Mouse (Mus musculus) midbrain, embryonic 16.5 days (tissue): Measurements from ENCODE around the gene Syce1l. TPM values are rescaled to one million over a fixed set of nuclear protein-coding genes. Genes with fewer than 3 reads are reported as not detected.

Source experiments
- ATAC-seq: fragments of 200-750 bp; cut with Nextera tagmentation; 2 replicates; pipeline ENCODE4 v1.8.0; 2017; ENCODE audit warnings: moderate TSS enrichment
- H3K27ac ChIP-seq: fragments of 300-500 bp; sonication (generic); 2 replicates; pipeline ENCODE4 v1.5.1; 2014; ENCODE audit warnings: mild to moderate bottlenecking, low read length, mixed read lengths
- H3K27me3 ChIP-seq: fragments of 300-500 bp; sonication (generic); 2 replicates; pipeline ENCODE4 v1.6.1; 2014; ENCODE audit warnings: low read depth, low read length, mixed read lengths; ENCODE audit not compliant: control insufficient read depth, insufficient read depth
- H3K36me3 ChIP-seq: fragments of 300-500 bp; sonication (generic); 2 replicates; pipeline ENCODE4 v1.6.1; 2014; ENCODE audit warnings: mild to moderate bottlenecking, low read length, moderate library complexity, mixed read lengths; ENCODE audit not compliant: control insufficient read depth, insufficient read depth
- H3K4me1 ChIP-seq: fragments of 300-500 bp; sonication (generic); 2 replicates; pipeline ENCODE4 v1.6.1; 2014; ENCODE audit warnings: mild to moderate bottlenecking, low read length, mixed read lengths; ENCODE audit not compliant: control insufficient read depth, insufficient read depth
- H3K4me2 ChIP-seq: fragments of 300-500 bp; sonication (generic); 2 replicates; pipeline ENCODE4 v1.6.1; 2014; ENCODE audit warnings: mild to moderate bottlenecking, low read length, mixed read lengths
- H3K4me3 ChIP-seq: fragments of 300-500 bp; sonication (generic); 2 replicates; pipeline ENCODE4 v1.5.1; 2014; ENCODE audit warnings: low read depth, mild to moderate bottlenecking, low read length, moderate library complexity, mixed read lengths
- H3K9ac ChIP-seq: fragments of 300-500 bp; sonication (generic); 2 replicates; pipeline ENCODE4 v1.6.1; 2014; ENCODE audit warnings: low read depth, low read length, mixed read lengths
- H3K9me3 ChIP-seq: fragments of 300-500 bp; sonication (generic); replicated peaks from 2 replicates; pipeline ENCODE4 v1.6.1; 2014; ENCODE audit warnings: mild to moderate bottlenecking, low read length, mixed read lengths; ENCODE audit not compliant: control insufficient read depth, poor library complexity, severe bottlenecking
- WGBS: fragments of 180-500 bp; shearing (Covaris S2); extraction: QIAGEN DNeasy Blood & Tissue Kit; methylation state at CpG from one replicate; pipeline ENCODE4 v1.1.7; 2014; 5-methylcytosine and 5-hydroxymethylcytosine counted together
- polyA plus RNA-seq: library from polyadenylated mRNA; unstranded; fragments of >200 nt; fragmentation: Nextera tagmentation; extraction: Ambion mirVana; gene quantifications from 2 replicates; pipeline ENCODE4 v1.2.1, GENCODE M21; 2015

Syce1l gene
- polyA plus RNA-seq, 1 experiment from 2014 or later: not detected

DNA sequence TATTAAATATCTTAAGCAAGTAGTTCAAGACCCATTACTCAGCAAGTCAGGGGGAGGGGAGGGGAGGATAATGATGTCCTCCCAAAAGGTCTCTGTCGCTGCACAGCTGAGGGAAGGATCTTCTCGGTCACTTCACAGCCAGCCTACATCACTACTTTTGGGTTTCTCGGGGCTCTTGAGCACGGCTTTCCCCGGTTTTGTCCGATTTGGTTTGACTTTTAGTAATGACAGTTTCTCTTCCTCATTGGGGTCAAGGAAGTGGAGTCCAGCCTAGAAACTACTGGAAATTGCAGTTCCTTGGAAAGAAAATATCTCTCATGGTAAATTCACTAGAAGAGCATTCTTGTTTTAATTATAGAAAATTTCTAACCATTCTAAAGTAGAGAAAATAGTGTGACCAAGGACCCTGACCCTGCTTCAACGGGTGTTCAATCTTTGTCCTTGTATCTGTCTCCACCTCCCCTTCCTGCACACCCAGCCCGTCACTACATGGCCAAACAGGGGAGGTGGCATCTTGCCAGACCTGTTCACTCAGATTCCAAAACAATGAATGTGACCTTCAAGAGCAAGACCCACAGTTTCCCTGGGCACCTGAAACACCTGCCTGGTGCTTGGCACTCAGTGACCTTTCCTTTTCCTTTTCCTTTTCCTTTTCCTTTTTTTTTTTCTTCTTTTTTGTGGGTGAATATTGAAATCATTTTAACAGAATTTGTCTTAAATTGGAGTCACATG is 632 bp downstream of the Syce1l start:
- no peak for ATAC-seq
- H3K4me1 ChIP-seq: no peaks in the 10 kb centered on the region
- no peak overlapping the region for H3K9ac ChIP-seq
- H3K4me3 ChIP-seq: no peak overlapping the region
- H3K4me2 ChIP-seq: no peak overlapping the region
- no peaks in the 10 kb centered on the region for H3K27me3 ChIP-seq
- H3K27ac ChIP-seq: no peak overlapping the region
- H3K9me3 ChIP-seq: no peaks in the 10 kb centered on the region
- WGBS: 93% methylated on average over 8 of the region's 8 CpGs
- H3K36me3 ChIP-seq: peaks cover 11% of the 10 kb centered on the region; the same call in 1 of the 2 replicates

DNA sequence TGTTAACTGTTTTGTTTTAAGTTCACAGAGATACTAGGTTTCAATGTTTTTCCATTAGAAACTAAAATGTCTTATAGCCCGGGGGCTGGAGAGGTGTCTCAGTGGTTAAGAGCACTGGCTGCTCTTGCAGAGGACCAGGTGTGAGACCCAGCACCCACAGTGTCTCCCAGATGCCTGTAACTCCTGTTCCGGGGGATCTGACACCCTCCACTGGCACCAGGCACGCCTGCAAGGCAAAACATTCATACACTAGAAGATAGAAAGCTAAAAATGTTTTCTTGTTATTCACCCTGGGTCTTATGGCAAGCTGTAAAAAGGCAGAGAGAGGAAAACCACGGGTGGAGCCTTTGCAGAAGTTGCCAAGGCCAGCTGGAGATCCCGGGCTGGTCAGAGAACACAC is 2.2 kb downstream of the Syce1l start:
- H3K9me3 ChIP-seq: no peaks in the 10 kb centered on the region
- ATAC-seq: no peak
- H3K4me3 ChIP-seq: no peak overlapping the region
- no peaks in the 10 kb centered on the region for H3K4me1 ChIP-seq
- no peaks in the 10 kb centered on the region for H3K27me3 ChIP-seq
- H3K4me2 ChIP-seq: no peak overlapping the region
- no peak overlapping the region for H3K9ac ChIP-seq
- H3K27ac ChIP-seq: no peak overlapping the region
- peaks cover 2% of the 10 kb centered on the region; the same call in 1 of the 2 replicates for H3K36me3 ChIP-seq
- WGBS: 82% methylated on average over 5 of the region's 5 CpGs

DNA sequence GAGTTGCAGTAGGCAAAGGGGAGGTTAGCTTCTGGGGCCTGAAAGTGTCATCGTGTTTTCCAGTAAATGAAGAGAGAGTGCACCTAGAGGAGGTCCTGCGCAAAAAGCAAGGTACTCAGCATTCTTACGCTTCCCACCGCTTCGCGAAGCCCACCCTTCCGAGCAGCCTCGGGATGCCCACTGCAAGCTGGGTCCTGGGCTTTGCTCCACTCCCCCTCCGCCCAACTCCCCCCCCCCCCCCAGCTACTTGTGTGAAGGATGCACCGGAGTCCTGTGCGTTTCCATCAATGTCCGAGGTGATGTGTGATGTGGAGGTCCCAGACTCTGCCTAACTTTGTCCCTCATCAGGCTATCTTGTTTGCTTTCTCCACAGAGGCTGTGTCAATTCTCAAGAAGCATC is 9.4 kb downstream of the Syce1l start:
- ATAC-seq: no peak
- no peak overlapping the region for H3K4me2 ChIP-seq
- WGBS: 90% methylated on average over 11 of the region's 12 CpGs
- H3K9me3 ChIP-seq: no peaks in the 10 kb centered on the region
- H3K4me3 ChIP-seq: no peak overlapping the region
- H3K27me3 ChIP-seq: no peaks in the 10 kb centered on the region
- no peaks in the 10 kb centered on the region for H3K4me1 ChIP-seq
- no peak overlapping the region for H3K9ac ChIP-seq
- H3K36me3 ChIP-seq: no peaks in the 10 kb centered on the region
- no peak overlapping the region for H3K27ac ChIP-seq

DNA sequence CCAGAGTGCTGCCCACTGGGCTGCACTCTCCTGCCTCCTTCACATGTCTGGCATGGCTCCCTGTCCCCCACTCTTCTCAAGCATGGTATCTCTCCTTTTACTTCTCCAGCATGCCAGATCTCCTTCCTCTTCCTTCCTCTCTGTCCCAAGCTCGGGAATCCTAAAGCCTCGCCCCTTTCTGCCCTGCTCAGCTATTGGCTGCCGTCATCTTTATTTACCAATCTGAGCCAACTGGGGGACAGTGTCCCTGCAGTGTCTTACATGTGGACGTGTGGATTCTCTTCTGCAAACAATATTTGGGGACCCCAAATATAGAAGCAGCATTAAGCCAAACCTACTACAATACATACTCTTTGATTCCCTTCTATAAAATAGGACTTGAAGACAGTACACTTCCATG is 10.1 kb downstream of the Syce1l start:
- Histone ChIP-seq H3K4me3 (no peak overlapping the region), H3K4me1 (no peaks in the 10 kb centered on the region), H3K4me2 (no peak overlapping the region), H3K9ac (no peak overlapping the region), H3K27ac (no peak overlapping the region), H3K27me3 (no peaks in the 10 kb centered on the region), H3K9me3 (no peaks in the 10 kb centered on the region), H3K36me3 (no peaks in the 10 kb centered on the region)
- 67% methylated on average over 4 of the region's 4 CpGs for WGBS
- no peak for ATAC-seq

DNA sequence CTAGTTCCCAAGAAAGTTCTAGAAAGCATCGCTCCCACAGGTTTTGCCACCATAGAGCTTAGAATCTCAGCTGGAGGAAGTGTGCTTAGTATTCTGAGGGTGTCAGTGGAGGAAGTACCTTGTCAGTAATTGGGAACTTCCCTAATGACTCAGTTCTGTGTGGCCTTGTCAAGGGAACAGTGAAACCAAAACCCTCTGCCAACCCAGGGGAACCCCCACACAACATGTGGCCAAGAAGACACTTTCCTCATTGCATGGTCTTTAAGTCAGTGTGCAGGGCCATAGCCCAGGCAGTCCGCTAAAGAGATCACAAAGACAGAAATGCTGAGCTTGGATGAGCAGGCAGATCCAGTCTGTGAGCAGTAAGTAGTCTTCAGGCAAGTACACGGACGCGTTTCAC is 13.1 kb downstream of the Syce1l start:
- Histone ChIP-seq H3K9ac (no peak overlapping the region), H3K36me3 (no peaks in the 10 kb centered on the region), H3K27ac (no peak overlapping the region), H3K27me3 (no peaks in the 10 kb centered on the region), H3K4me3 (no peak overlapping the region), H3K9me3 (no peaks in the 10 kb centered on the region), H3K4me1 (no peaks in the 10 kb centered on the region), H3K4me2 (no peak overlapping the region)
- ATAC-seq: no peak
- 91% methylated on average over 5 of the region's 5 CpGs for WGBS

DNA sequence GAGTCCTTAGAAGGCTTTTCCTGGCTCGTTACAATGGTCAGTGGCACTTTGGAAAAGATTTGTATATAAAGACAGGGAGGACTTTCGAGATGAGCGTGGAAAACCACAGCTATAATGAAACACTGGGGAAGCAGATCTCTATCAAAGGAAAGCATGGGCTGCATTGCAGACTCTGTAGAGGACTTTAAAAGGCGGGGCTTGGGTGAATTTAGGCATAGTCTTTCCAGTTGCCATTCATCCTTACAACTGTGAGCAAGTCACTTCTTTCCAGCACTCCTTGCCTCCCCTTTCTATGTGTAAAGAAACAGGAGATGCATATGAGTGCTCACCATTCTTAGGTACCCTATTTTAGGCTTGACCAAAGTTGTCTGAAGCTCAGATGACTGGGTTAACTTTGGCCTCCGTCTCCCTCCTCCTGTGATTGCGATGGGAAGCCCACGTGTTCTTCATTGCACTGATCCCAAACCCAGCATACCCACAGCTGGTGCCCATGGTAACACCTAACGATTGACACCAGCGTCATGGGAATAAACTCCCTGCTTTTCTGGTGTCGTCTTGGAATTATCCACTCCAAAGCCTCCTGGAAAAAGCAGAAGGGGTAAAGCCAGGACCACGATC is 13.8 kb downstream of the Syce1l start:
- H3K4me2 ChIP-seq: no peak overlapping the region
- no peaks in the 10 kb centered on the region for H3K4me1 ChIP-seq
- H3K4me3 ChIP-seq: no peak overlapping the region
- no peak for ATAC-seq
- no peak overlapping the region for H3K9ac ChIP-seq
- H3K9me3 ChIP-seq: no peaks in the 10 kb centered on the region
- no peaks in the 10 kb centered on the region for H3K27me3 ChIP-seq
- 81% methylated on average over 11 of the region's 11 CpGs for WGBS
- H3K27ac ChIP-seq: no peak overlapping the region
- H3K36me3 ChIP-seq: no peaks in the 10 kb centered on the region

DNA sequence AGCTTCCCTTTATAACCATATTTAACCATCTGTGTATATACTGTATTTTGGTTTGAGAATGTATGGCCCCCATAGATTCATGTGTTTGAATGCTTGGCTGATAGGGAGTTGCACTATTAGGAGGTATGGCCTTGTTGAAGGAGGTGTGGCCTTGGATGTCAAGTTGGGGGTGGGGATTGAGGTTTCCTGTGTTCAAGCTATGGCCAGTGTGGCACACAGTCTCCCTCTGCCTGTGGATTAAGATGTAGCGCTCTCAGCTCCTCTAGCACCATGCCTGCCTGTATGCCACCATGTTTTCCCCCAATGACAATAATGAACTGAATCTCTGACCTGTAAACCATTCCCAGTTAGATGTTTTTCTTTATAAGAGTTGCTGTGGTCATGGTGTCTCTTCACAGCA is 17.1 kb downstream of the Syce1l start:
- no peak overlapping the region for H3K9ac ChIP-seq
- WGBS: 78% methylated on average over 1 of the region's 1 CpGs
- H3K36me3 ChIP-seq: no peaks in the 10 kb centered on the region
- no peak overlapping the region for H3K27ac ChIP-seq
- no peaks in the 10 kb centered on the region for H3K9me3 ChIP-seq
- no peak for ATAC-seq
- H3K4me2 ChIP-seq: no peak overlapping the region
- peaks cover 3% of the 10 kb centered on the region; the same call in 1 of the 2 replicates for H3K4me1 ChIP-seq
- no peak overlapping the region for H3K4me3 ChIP-seq
- no peaks in the 10 kb centered on the region for H3K27me3 ChIP-seq

DNA sequence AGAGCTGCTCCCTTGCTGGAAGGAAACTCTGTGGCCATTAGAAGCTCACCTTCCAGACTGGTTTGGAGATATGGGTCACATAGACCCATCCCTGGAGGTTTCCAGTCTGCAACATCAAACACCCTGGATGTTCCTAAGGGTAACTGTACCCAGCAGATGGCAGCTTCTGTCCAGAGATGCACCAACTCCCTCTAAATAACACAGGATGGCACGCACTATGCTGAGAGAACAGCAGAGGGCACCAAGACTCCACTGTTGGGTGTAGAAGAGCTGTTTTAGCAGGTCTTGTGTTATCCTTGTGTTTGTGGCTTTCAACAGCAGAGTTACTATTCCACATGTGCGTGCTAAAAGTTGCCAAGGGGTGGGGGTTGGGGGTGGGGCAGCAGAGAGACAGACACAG is 21.5 kb downstream of the Syce1l start:
- peak; percentile 90 for ATAC-seq
- no peaks in the 10 kb centered on the region for H3K27me3 ChIP-seq
- no peaks in the 10 kb centered on the region for H3K36me3 ChIP-seq
- 12% methylated on average over 2 of the region's 2 CpGs for WGBS
- H3K27ac ChIP-seq: no peak overlapping the region
- no peak overlapping the region for H3K4me3 ChIP-seq
- H3K9ac ChIP-seq: no peak overlapping the region
- H3K9me3 ChIP-seq: no peaks in the 10 kb centered on the region
- H3K4me2 ChIP-seq: no peak overlapping the region
- peaks cover 3% of the 10 kb centered on the region; the same call in 1 of the 2 replicates for H3K4me1 ChIP-seq

DNA sequence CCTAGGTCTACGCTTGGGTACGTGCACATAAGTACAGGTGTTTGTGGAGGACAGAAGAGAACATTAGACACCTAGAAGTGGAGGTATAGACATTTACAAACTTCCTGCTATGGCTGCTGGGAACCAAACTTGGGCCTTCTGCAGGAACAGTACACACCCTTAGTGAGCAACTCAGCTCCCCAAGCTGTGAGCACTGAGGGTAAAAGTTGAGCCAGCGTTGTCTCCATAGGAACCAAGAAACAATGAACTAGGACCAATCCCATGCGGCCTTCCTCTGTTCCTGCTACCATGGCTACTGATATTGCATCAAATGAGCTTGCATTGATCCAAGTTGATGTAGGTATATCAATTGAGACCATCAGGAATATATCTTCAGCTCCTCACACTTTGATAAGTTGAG is 22.0 kb downstream of the Syce1l start:
- no peaks in the 10 kb centered on the region for H3K36me3 ChIP-seq
- H3K27me3 ChIP-seq: no peaks in the 10 kb centered on the region
- peak; percentile 71; the same call in 1 of the 2 replicates for ATAC-seq
- no peak overlapping the region for H3K27ac ChIP-seq
- no peak overlapping the region for H3K4me2 ChIP-seq
- H3K4me1 ChIP-seq: peaks cover 3% of the 10 kb centered on the region; the same call in 1 of the 2 replicates
- 54% methylated on average over 4 of the region's 4 CpGs for WGBS
- H3K9ac ChIP-seq: no peak overlapping the region
- H3K9me3 ChIP-seq: no peaks in the 10 kb centered on the region
- no peak overlapping the region for H3K4me3 ChIP-seq
